Mouse (Mus musculus) G1E (cell line): ENCODE results near the gene Tsnaxip1.

Experiments used
- CTCF ChIP-seq: IDR thresholded peaks from 2 replicates; pipeline ENCODE4 v1.5.1; 2012; ENCODE audit warnings: low read depth, low read length, inconsistent platforms, mixed read lengths
- GATA1 ChIP-seq: IDR thresholded peaks from 2 replicates; pipeline ENCODE4 v1.6.1; 2012; ENCODE audit warnings: borderline replicate concordance, low read length, inconsistent platforms, mixed read lengths
- GATA2 ChIP-seq: IDR thresholded peaks from 2 replicates; pipeline ENCODE4 v1.6.1; 2012; ENCODE audit warnings: low read depth, low read length, inconsistent platforms, borderline replicate concordance
- POLR2AphosphoS5 ChIP-seq: IDR thresholded peaks from 2 replicates; pipeline ENCODE4 v1.6.1; 2012; ENCODE audit warnings: low read depth, low read length, inconsistent platforms; ENCODE audit not compliant: insufficient replicate concordance
- TAL1 ChIP-seq: conservative IDR thresholded peaks from 2 replicates; pipeline ENCODE4 v1.6.1; 2012; ENCODE audit warnings: low read depth, low read length, inconsistent platforms, mixed read lengths

GRCm38 (mm10) chr8:105811061-105811460 lies 16.5 kb upstream of the Tsnaxip1 start:
- TF ChIP-seq CTCF: no peak
- no peak for TF ChIP-seq GATA1
- no peak for TF ChIP-seq GATA2
- TF ChIP-seq TAL1: peak; percentile 42
- TF ChIP-seq POLR2AphosphoS5: no peak
